Mouse (Mus musculus): ENCODE data around the gene Pom121.

Pom121 gene

GRCm38 (mm10) chr5:135394004-135394823, at the start of gene Pom121:
TSS of gene Pom121 (minus strand) at chr5:135394546.
- peak; percentile 58 to 79 for DNase-seq (ENCODE audit: low spot score in 2 of 2)

GRCm38 (mm10) chr5:135442430-135442829, 48.1 kb upstream of the Pom121 start:
- no peak for DNase-seq (ENCODE audit: low spot score in 2 of 2)

GRCm38 (mm10) chr5:135435039-135435438, 40.7 kb upstream of the Pom121 start:
- DNase-seq (ENCODE audit: low spot score in 2 of 2): no peak

- no peak for DNase-seq (ENCODE audit: low spot score in 2 of 2)
Measured at GRCm38 (mm10) chr5:135433861-135434260, 39.5 kb upstream of the Pom121 start.

GRCm38 (mm10) chr5:135431111-135431510, 36.8 kb upstream of the Pom121 start:
- no peak for DNase-seq (ENCODE audit: low spot score in 2 of 2)

GRCm38 (mm10) chr5:135428786-135429185, 34.4 kb upstream of the Pom121 start:
- no peak for DNase-seq (ENCODE audit: low spot score in 2 of 2)

GRCm38 (mm10) chr5:135410266-135410665, 15.9 kb upstream of the Pom121 start:
- DNase-seq (ENCODE audit: low spot score in 2 of 2): no peak

- DNase-seq (ENCODE audit: low spot score in 2 of 2): no peak
Measured at GRCm38 (mm10) chr5:135408114-135408513, 13.8 kb upstream of the Pom121 start.

- no peak for DNase-seq (ENCODE audit: low spot score in 2 of 2)
Measured at GRCm38 (mm10) chr5:135405437-135405836, 11.1 kb upstream of the Pom121 start.

- DNase-seq (ENCODE audit: low spot score in 2 of 2): peak; percentile 35 to 71
Measured at GRCm38 (mm10) chr5:135404623-135405022, 10.3 kb upstream of the Pom121 start.

GRCm38 (mm10) chr5:135400244-135400643, 5.9 kb upstream of the Pom121 start:
- peak in 1 of 2 experiments; percentile 82 for DNase-seq (ENCODE audit: low spot score in 2 of 2)

GRCm38 (mm10) chr5:135399382-135399781, 5.0 kb upstream of the Pom121 start:
- no peak for DNase-seq (ENCODE audit: low spot score in 2 of 2)

- peak in 1 of 2 experiments; percentile 36 for DNase-seq (ENCODE audit: low spot score in 2 of 2)
Measured at GRCm38 (mm10) chr5:135395826-135396225, 1.5 kb upstream of the Pom121 start.

GRCm38 (mm10) chr5:135383771-135384170, 10.6 kb downstream of the Pom121 start:
- no peak for DNase-seq (ENCODE audit: low spot score in 2 of 2)

- no peak for DNase-seq (ENCODE audit: low spot score in 2 of 2)
Measured at GRCm38 (mm10) chr5:135382746-135383145, 11.6 kb downstream of the Pom121 start.

- DNase-seq (ENCODE audit: low spot score in 2 of 2): no peak
Measured at GRCm38 (mm10) chr5:135381356-135381925, 12.9 kb downstream of the Pom121 start.

GRCm38 (mm10) chr5:135380681-135381080, 13.7 kb downstream of the Pom121 start:
- no peak for DNase-seq (ENCODE audit: low spot score in 2 of 2)

- DNase-seq (ENCODE audit: low spot score in 2 of 2): no peak
Measured at GRCm38 (mm10) chr5:135376341-135376740, 18.0 kb downstream of the Pom121 start.

- DNase-seq (ENCODE audit: low spot score in 2 of 2): peak in 1 of 2 experiments; percentile 21
Measured at GRCm38 (mm10) chr5:135375167-135375566, 19.2 kb downstream of the Pom121 start.

- DNase-seq (ENCODE audit: low spot score in 2 of 2): no peak
Measured at GRCm38 (mm10) chr5:135373601-135374000, 20.7 kb downstream of the Pom121 start.

GRCm38 (mm10) chr5:135371195-135371594, 23.2 kb downstream of the Pom121 start:
- DNase-seq (ENCODE audit: low spot score in 2 of 2): no peak

- DNase-seq (ENCODE audit: low spot score in 2 of 2): peak; percentile 75 to 95
Measured at GRCm38 (mm10) chr5:135369787-135370654, 24.3 kb downstream of the Pom121 start, which contains the start of gene Nsun5. TSS of gene Nsun5 (plus strand) at chr5:135369953.
